Mouse (Mus musculus) frontal cortex, postnatal 36 days (tissue): ENCODE measurements around the gene Mbip.

Experiments
- DNase-seq, 2 experiments: peaks; one replicate each; pipeline ENCODE4 v3.0.0; 2022; ENCODE audit warnings: low spot score in 2 of 2

The Mbip gene

DNA sequence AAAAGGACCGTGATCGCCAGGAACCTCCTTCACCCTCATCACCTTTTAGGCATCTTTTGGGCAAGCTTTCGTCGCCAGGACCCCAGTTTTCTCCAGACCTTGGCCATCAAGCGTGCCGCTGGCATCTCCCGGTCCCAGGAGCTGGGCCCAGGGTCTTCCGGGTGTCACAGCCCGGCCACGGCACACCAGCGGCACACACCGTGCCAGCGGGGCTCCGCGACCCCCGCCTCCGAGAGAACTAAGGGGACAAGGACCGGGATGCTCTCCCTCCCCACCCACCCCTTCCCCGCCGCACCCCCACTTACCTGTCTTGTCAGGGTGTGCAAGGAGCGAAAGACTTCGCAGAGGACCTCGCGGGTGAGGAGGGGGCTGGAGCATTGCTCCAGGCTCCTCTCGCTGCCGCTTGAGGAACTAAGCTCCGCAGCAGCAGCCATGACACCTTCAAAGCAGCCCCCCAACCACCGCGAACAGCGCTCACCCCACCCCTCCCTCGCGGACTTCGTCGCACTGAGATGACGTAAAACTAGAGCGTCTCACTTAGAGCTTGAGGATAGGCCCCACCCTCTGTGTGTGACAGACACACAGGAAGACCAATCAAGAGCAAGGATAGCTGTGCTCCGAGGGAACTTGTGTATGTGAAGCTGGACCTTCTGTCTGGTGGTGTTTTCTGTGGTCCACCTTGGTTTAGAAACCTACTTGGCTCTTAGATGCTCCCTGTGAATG lies at the start of gene Mbip:
TSS of gene Mbip (minus strand) at position 528 of the 723 bp plus-strand sequence.
- DNase-seq: peak; percentile 97 to 99

- no peak for DNase-seq
These were observed 42.0 kb upstream of the Mbip start for GRCm38 (mm10) chr12:56387647-56388205.

DNA sequence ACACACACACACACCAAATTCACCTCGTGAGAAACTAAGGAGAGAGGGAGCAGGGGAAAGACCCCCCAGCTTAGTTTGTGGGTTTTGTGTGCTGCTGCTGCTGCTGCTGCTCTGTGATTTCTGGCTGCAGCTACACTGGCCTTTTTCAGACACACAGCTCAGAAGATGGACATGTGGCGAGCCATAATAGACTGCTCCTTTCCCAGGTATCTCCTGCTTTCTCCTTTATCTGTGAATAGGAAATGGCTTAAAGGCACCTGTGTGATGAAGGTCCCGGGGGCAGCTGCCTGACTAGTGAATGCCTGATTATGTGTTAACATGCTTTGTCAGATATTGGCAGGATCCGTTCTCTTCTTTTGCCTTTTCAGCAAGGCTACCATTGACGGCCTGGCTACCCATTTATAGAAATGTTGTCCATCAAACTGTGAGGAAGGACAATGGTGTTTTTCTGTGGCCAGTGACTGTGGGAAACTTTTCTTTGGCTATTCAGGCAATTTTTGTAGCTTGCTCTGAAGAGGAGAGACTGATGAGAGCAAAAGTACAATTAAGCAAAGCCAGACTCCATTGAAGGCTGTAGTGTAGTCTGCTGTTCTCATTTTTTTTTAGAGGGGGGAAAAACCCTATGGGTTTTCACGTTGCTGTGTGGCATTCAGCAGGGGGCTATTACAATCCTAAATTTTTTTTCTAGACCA lies 41.4 kb upstream of the Mbip start:
- no peak for DNase-seq

GRCm38 (mm10) chr12:56344771-56345314 lies 851 bp downstream of the Mbip start:
- no peak for DNase-seq

- DNase-seq: no peak
These were observed 6.2 kb downstream of the Mbip start for GRCm38 (mm10) chr12:56339295-56340056.

GRCm38 (mm10) chr12:56333461-56333860 lies 12.2 kb downstream of the Mbip start:
- DNase-seq: no peak

- no peak for DNase-seq
These were observed 13.2 kb downstream of the Mbip start for GRCm38 (mm10) chr12:56332475-56332874.

GRCm38 (mm10) chr12:56327448-56327998 lies 18.2 kb downstream of the Mbip start:
- no peak for DNase-seq

DNA sequence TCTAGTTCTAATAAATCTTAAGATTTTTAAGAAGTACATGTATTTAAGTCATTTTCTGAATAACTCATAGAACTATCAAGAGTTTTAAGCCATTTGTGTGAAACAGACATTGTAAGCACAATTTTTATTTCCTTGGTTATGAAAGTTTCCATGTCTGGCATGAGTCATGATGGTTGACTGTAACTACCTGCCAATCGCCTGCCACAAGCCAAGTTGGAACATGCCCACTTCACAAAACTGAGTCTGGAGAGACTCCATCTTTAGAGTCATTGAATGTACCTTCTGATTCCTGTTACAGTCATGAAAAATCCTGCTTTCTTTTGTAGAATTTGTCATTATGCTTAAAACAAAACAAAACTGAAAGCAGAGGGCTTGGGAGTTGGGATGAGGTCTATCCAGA lies 19.8 kb downstream of the Mbip start:
- DNase-seq: no peak

DNA sequence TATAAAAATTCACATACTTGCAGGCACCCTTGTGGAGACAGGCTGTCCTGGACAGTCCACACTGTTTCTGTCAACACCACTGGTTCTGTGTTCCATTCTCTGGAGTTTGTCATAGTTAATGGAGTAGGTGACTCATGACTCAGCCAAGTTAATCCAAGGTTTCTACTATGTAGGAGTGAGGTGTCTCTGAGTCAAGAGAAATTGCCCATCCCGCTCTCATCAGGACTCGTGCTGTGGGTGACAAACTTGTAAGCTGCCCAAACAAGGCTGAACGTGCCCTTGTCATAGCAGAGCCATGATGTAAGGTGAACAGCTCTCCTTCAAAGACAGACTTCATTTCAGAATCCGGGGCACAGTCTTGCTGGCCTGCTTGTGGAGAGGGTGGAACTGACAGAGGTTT lies 26.8 kb downstream of the Mbip start:
- DNase-seq: no peak

DNA sequence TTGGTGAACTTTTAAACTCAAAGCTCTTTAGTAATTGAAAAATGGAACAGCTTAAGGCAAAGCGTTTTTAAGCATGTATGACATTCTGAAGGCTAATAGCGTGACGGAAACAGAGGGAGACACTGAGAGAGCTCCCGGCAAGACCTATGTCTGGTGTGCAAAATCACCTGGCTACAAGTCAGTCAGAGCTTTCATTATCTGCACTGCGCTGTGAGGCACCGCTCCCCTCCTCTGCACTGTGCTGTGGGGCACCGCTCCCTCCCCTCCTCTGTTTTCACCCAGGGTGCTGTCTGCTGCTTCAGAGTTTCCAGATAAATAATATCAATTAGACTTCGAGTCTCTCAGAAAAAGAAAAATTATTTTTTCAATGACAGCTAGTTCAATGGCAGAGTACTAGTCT lies 27.6 kb downstream of the Mbip start:
- DNase-seq: no peak

GRCm38 (mm10) chr12:56305758-56306157 lies 39.9 kb downstream of the Mbip start:
- DNase-seq: no peak

- no peak for DNase-seq
These were observed 43.2 kb downstream of the Mbip start for GRCm38 (mm10) chr12:56302321-56303017.

GRCm38 (mm10) chr12:56301487-56302293 lies 44.0 kb downstream of the Mbip start:
- peak; percentile 15 to 21 for DNase-seq

DNA sequence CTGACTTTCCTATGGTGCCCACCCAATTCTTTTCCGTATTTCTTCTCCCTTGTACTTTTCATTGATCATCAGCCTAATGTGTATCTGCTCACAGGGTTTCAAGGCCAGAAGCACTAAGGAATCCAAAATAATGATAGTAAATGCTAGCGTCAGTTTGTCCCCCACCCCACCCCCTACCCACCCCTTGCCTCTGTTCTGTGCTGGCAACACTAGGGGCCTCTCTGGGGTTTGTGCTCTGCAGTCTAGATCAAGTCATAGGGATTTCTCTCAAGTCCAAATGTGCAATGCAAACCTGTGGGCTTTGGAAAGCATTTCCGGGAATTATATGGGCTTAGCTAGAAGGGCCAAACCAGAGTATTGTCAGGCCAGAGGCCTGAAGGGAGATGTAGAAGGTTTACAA lies 46.1 kb downstream of the Mbip start:
- DNase-seq: no peak

GRCm38 (mm10) chr12:56298919-56299318 lies 46.8 kb downstream of the Mbip start:
- DNase-seq: no peak

GRCm38 (mm10) chr12:56297921-56298830 lies 47.5 kb downstream of the Mbip start:
- DNase-seq: no peak

DNA sequence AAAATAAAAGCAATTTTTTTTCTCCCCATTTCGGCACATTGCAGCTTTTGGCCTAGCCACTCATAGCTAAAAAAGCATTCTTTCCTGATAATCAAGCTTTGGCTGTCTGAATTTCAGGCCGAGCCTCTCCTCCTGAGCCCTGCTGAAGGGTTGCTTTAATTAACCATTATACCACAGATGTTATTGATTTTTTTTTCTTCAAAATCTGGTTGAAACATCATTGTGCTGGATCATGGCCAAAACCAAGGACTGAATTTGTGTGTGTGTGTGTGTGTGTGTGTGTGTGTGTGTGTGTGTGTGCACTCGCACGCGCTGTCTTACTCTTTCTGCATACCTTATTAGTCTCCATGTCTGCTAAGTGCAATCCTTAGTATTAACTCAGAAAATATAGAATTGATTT lies 48.6 kb downstream of the Mbip start:
- DNase-seq: no peak

DNA sequence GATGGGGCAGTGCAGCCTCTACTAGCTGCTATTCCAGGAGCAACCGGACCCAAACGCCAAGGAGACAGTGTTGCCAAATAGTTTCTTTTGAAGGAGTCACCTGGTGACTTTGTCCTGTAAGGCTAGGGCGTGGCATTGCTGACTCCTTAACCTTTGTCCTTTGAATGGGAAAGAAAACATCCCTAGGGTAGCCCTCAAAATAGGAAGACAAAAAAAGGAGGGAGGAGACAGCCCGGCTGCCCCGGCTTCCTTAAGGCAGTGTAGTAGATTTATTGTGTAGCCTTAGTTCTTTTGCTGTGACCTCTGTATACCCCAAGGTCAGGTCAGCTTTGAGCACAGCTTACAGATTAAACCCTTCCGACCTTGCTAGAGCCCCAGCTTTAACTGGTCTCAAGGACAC lies 49.2 kb downstream of the Mbip start:
- DNase-seq: no peak
